Comparison of ENCODE assay signal across 8 mouse cellular contexts in the genomic region with DNA sequence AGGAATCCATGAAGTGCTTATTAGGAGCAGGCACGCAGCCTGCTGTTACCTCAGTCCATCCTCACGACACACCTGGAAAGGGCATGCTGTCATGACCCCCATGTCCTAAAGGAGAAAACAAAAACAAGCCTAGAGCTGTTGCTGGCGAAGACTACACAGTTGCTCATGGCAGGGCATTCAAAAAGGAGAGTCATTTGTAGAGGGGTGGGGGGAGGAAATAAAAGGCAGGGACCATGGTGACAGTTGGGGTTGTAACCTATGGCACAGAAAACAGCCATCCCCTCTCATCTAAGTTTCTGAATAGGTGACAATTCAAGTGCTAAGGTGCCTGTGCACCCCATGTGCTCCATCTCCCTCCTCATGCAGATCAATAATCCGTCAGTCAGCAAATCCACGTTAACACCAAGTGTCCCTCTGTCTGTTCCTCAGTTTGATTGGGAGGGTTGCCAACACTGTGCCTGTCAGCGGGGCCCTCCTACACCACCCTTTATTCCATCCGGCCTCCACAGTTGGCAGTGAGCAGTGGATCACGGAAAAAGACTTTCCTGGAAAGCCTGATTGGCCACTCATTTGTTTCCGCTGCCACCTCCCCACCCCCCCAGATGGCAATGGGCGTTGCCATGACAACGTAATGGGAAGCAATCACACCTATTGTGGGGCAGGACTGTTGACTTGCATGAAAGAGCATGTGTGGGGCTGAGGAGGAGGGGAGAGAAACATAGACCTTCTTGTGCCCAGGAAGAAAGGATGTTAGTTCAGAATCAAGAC.
DNase-seq lines count a peak whose midpoint lies in the region; ATAC-seq and TF ChIP-seq lines count a peak whose summit lies in the region.

No protein-coding gene starts in this region.

- H3K4me3 ChIP-seq in kidney, embryonic 15.5 days (replicated peaks): no peak overlapping the region
- H3K4me3 ChIP-seq in forebrain, postnatal 0 days (ENCODE audit: low read depth, low read length): no peak overlapping the region
- no peak overlapping the region for H3K4me3 ChIP-seq in left cerebral cortex, adult 2 months
- H3K4me3 ChIP-seq in liver, embryonic 11.5 days (ENCODE audit: low read depth, low read length): no peak overlapping the region

- H3K4me1 ChIP-seq in kidney, embryonic 15.5 days: peaks cover 28% of the 10 kb centered on the region
- peaks cover 22% of the 10 kb centered on the region for H3K4me1 ChIP-seq in forebrain, postnatal 0 days (ENCODE audit: insufficient read depth)
- no peaks in the 10 kb centered on the region for H3K4me1 ChIP-seq in liver, embryonic 11.5 days (replicated peaks; ENCODE audit: control insufficient read depth, insufficient read depth, low read length)

- no peak for DNase-seq in kidney, postnatal 36 days
- peak; percentile 93 for DNase-seq in forebrain, postnatal 0 days
- peak; percentile 69 to 77 for DNase-seq in left cerebral cortex, adult 2 months (ENCODE audit: extremely low spot score in 1 of 2, low spot score in 2 of 2)
- DNase-seq in retina, embryonic 14.5 days (ENCODE audit: low spot score): peak; percentile 53
- no peak for DNase-seq in spleen, adult 12 weeks (ENCODE audit: low spot score)
- DNase-seq in gastrocnemius, postnatal 25 days: no peak
- DNase-seq in liver, embryonic 11.5 days (ENCODE audit: low spot score): no peak

- no peaks in the 10 kb centered on the region for H3K27me3 ChIP-seq in kidney, embryonic 15.5 days
- H3K27me3 ChIP-seq in forebrain, postnatal 0 days (ENCODE audit: insufficient read depth, low read length): no peaks in the 10 kb centered on the region
- no peaks in the 10 kb centered on the region for H3K27me3 ChIP-seq in liver, embryonic 11.5 days (replicated peaks; ENCODE audit: control insufficient read depth, insufficient read depth, low read length)

- no peak overlapping the region for H3K9ac ChIP-seq in kidney, embryonic 15.5 days
- no peak overlapping the region for H3K9ac ChIP-seq in forebrain, postnatal 0 days
- no peak overlapping the region for H3K9ac ChIP-seq in liver, embryonic 11.5 days (ENCODE audit: low read depth, low read length)

- peak; percentile 64 for ATAC-seq in kidney, embryonic 15.5 days (replicated peaks; ENCODE audit: low FRiP score)
- ATAC-seq in forebrain, postnatal 0 days: peak; percentile 93
- no peak for ATAC-seq in liver, embryonic 11.5 days (replicated peaks; ENCODE audit: low FRiP score)

- no peaks in the 10 kb centered on the region for H3K9me3 ChIP-seq in kidney, embryonic 15.5 days (replicated peaks)
- no peaks in the 10 kb centered on the region for H3K9me3 ChIP-seq in forebrain, postnatal 0 days (ENCODE audit: low read length)
- H3K9me3 ChIP-seq in liver, embryonic 11.5 days (ENCODE audit: control insufficient read depth, low read length): no peaks in the 10 kb centered on the region

- H3K4me2 ChIP-seq in kidney, embryonic 15.5 days: peak overlapping the region; percentile 16; the same call in 1 of the 2 replicates
- peak overlapping the region; percentile 33 for H3K4me2 ChIP-seq in forebrain, postnatal 0 days (ENCODE audit: low read depth)
- no peak overlapping the region for H3K4me2 ChIP-seq in liver, embryonic 11.5 days

- 31% methylated on average over 11 of the region's 11 CpGs for WGBS in kidney, embryonic 15.5 days
- WGBS in forebrain, postnatal 0 days: 8% methylated on average over 11 of the region's 11 CpGs
- 34% methylated on average over 11 of the region's 11 CpGs for WGBS in liver, embryonic 11.5 days

- no peak overlapping the region for H3K27ac ChIP-seq in kidney, embryonic 15.5 days
- peak overlapping the region; percentile 81 for H3K27ac ChIP-seq in forebrain, postnatal 0 days (ENCODE audit: low read depth, low read length)
- H3K27ac ChIP-seq in left cerebral cortex, adult 2 months: peak overlapping the region; percentile 42; the same call in 1 of the 2 replicates
- no peak overlapping the region for H3K27ac ChIP-seq in liver, embryonic 11.5 days (ENCODE audit: low read depth, low read length)

- no peaks in the 10 kb centered on the region for H3K36me3 ChIP-seq in kidney, embryonic 15.5 days
- H3K36me3 ChIP-seq in forebrain, postnatal 0 days (ENCODE audit: insufficient read depth): no peaks in the 10 kb centered on the region
- no peaks in the 10 kb centered on the region for H3K36me3 ChIP-seq in liver, embryonic 11.5 days (ENCODE audit: control insufficient read depth, insufficient read depth, low read length)

- no peak for TF ChIP-seq CTCF in forebrain, postnatal 0 days (IDR thresholded peaks at IDR 0.05; ENCODE audit: low read depth)
- TF ChIP-seq CTCF in left cerebral cortex, adult 2 months (IDR thresholded peaks at IDR 0.05): no peak

- intact Hi-C loops in left cerebral cortex, adult 2 months (cut with DNase I): loop anchor here (5.0 kb wide), 1 partner anchor 47 kb away; no protein-coding TSS in a partner anchor

Comparison
In these comparisons a context has a peak if more than half of its experiments do, and no peak if none do; other contexts are left out.
1. H3K27ac ChIP-seq: peak in forebrain, postnatal 0 days (single experiment) and left cerebral cortex, adult 2 months (single experiment); none in kidney, embryonic 15.5 days (single experiment) and liver, embryonic 11.5 days (single experiment).
2. DNase-seq: peak in forebrain, postnatal 0 days (single experiment), left cerebral cortex, adult 2 months (2 of 2) and retina, embryonic 14.5 days (single experiment); none in kidney, postnatal 36 days (0 of 2), spleen, adult 12 weeks (single experiment), gastrocnemius, postnatal 25 days (single experiment) and liver, embryonic 11.5 days (single experiment).